Mouse (Mus musculus) kidney, postnatal 36 days (tissue): ENCODE data around the gene Gdpd5.

ENCODE experiments used
- DNase-seq, 2 experiments: peaks; one replicate each; pipeline ENCODE4 v3.0.0; 2021 to 2022; ENCODE audit warnings: mixed read lengths in 2 of 2

Gdpd5 gene

DNA sequence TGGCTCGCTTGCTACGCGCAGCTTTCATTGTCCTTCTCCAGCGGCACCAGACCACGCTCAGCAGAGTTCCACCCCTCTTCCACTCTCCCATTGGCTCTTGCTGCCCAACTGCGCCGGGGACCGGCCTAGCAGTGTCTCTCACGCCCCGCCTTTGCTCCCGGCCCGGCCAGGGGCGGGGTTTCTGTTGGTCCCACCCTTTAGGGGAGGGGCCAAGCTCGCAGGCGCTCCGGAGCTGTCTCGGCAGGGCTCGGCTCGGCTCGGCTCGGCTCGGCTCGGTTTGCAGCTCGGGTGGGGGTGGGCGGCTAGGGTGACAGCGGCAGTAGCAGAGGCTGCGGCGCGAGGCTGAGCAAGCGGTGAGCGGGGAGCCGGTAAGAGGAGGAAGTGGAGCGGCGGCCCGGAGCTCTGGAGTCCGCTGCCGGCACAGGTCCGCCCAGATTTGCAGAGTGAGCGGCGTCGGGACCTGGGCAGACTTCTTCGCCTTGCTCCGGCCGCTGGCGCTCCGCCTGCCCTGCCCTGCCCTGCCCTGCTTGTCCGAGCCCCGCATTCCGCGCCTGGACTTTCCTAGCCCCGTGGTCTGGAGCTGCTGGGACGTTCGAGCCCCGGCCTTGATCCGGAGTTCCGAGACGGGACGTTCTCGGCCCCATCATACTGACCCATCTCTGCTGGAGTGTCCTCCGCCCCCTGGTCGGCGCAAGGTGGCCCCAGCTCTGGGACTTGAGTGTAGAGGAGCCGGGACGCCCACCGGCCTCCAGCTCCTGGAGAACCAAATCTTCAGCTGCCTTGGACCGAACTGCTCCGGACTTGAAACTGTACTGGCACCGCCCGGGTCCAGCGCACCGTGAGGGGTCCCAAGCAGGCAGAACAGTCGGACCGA lies at the start of gene Gdpd5:
Gdpd5 (plus strand) TSS at position 201 of the 874 bp plus-strand sequence.
- DNase-seq: peak; percentile 98 to 100

DNA sequence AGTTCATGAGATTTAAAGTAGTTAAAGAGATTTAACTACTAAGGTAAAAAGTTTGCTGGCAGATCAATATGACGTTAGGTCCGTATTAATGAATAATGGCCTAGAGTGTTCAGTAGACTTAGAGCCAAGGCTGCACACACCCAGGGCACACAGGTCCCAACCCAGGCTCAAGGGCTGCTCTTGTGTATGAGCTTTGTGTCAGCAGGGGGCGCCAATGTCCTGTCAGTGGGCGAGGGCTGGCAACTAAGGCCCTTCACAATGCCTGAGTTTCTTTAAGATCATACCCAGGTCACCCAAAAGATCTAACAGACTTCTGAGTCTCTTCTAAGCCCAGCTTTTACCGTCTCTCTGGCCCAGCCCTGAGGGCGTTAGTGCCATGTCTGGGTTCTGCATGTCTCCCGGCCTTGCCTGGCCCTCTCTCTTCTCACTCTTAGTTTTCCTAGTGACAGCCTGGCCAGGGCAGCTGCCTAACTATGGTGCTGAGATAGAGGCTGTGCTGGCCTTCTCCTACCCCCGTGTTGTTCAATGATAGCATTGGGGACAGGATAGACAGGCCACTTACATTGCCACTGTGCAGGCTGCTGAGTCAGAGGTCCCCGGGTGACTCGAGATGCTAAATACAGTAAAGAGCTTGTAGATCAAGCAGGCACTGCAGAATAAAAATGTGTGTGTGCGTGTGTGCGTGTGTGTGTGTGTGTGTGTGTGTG lies 48.3 kb upstream of the Gdpd5 start:
- DNase-seq: peak; percentile 85 to 96

DNA sequence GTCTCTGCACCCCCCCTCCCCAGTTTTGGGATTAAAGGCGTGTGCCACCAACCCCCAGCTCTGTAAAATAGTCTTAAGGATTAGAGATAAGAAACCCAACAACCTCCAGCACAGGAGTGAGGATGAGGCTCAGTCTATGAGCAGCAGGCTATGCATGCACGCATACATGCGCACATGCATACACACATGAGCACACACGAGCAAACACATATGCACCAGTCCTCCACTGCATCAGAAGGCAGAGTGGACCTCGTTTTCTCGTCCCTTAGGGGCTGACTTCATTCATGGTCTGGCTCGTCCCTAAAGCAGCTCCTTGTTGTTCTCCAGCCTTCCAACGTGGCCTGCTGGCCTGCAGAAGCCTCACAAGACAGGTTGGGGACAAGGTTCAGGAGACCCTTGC lies 40.5 kb upstream of the Gdpd5 start:
- no peak for DNase-seq

DNA sequence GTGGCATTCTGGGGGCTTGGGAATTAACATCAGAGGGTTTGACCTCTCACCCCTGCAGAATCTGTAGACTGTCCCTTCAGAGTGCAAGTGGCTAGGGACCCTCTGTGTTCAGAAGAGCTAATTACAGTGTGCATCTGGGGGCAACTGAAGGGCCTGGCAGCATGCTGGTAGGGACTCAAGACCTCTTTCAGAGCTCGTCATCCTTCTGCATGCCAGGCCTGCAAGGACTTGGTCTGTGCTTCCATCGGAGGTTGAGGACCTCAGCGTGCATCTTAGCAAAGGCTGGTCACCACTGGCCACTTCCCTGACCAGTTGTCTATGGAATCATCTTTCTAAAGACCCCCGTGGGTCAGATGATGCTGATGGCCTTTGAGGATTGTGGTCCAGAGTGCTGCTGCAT lies 37.6 kb upstream of the Gdpd5 start:
- DNase-seq: no peak

DNA sequence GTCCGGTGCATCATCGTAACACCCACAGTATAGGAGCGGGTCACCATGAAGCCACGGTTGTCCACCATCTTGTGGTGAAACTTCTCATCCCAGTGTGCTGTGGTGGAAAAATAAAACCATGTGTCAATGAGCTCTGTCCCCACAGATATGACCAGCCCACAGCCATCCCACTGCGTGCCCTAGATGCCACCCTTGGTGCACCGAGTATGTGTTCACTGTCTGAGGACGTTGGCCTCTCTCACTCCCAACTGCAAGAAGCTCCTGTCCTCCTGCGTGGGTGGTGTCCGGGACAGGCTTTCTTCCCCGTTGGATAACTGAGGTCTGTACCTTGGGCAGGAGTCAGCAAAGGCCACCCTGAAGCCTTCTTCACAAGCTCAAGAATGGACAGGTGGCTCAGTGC lies 33.9 kb upstream of the Gdpd5 start:
- no peak for DNase-seq

DNA sequence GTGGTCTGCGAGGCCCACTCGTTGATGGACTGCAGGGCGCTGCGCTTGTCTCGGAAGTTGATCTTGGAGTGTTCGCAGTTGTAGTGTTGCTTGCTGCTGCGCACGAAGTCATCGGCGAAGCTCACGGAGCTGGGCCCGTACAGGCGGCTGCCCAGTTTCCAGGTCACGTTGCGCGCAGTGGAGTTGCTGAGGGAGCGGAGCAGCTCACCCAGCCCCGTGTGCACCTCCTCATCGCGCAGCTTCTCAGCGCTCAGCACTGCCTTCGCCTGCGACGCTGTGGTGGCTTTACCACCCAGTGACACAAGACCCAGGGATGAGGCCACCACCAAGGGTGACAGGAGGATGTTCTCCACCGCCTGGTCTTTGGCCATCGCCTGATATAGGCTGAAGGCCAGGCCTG lies 32.3 kb upstream of the Gdpd5 start:
- DNase-seq: no peak

DNA sequence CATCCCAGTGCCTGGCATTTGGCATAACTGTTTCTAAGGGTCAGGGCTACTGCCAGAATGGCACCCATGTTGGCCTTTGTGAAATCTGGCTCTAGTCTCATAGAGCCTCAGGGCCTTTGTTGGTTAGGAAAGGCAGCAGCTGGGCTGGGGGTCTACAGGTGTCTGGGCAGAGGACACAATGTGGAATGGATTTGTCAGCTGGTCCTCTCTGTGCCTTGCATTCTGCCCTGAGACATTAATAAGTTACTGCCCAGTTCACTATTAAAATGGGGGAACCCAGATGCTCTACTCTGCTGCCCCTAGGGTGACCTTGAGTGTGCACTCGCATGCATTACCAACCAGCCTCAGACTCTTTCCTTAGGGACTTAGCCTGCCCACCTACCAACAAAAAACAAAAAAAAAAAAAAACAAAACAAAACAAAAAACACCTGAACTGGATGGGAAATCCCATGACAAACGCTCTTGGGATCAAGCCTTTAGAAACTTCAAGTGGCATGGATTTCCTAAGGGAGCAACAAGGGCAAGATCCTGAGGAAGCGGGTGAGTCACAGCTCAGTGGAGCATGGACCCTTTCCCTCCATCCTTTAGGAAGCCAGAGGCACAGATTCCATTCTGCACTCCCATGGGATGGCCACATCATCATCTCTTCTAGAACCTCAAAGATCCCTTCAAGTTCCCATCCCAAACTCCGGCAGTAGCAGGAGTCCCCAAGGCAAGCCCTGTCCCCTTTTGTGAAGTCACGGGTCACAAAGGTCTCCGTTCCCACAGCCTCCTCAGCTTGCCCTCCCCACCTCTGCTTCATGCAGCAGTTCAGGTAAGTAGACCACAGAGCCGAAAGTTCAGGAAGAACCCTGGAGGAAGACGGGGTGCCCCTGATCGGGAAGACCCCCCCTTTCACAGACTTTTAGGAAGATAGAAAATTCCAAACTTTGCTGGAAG lies 31.2 kb upstream of the Gdpd5 start:
- peak; percentile 33 to 37 for DNase-seq

DNA sequence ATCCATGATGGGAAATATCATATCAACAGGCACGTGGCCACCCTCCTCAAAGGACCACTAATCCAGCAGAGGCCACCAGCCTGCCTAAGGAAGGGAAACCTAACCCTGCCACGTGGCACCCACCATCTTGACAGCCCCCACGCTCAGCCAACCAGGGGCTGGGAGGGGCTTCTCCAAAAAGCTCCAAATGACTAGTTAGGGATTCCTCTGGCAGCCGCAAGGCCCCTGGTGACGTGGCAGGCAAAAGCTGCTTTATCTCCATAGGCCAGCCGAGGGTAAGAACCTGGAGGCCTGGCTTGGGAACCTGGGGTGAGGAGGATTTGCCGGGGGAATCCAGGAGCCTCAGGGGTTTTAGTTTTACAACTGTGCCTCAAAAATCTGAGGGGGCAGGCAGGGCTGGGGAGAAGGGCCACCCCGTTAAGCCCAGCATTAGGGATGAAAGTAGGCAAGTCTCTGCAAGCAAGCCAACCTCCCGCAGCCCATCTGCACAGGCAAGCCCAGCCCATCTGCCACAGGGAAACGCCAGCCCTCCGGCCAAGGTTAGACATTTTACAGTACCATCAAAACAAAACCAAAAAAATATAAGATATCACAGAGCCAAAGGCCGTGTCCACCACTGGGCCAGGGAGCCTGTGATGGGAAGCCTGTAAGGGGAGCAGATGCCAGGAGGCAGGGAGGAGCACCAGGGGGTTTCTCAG lies 30.0 kb upstream of the Gdpd5 start:
- peak in 1 of 2 experiments; percentile 41 for DNase-seq

DNA sequence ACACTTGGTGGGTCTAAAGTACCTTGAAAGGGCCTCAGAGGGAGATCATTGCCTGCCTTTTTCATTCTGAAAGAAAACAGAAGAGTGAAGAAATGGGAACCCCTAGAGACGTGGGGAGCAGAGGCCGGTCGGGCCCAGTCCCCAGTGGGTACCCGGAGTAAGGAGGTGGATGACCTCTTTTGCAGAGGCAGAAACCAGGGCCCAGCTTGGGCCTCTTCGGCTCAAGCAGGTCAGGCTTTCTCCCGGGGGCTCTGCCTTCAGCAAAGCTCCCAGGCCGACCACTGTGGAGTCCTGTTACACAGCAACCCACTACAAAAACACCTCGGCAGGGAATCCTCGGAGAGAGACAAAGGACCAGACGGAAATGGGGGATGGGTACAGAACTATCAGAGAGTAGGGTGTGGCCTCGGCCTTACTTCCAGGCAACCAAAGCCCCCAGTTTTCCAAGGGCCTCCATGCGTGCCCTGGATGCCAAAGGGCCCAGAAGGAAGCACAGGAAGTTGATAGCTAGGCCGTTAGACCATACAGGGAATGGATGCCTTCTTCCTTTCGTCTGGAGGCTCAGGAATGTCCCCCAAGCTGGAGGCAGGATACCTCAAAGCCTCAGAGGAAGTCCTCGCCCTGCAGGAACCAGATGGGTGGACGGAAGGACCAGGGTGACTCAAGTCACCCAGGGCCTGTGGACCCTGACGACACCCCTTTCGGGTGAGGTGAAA lies 29.3 kb upstream of the Gdpd5 start:
- peak; percentile 37 to 50 for DNase-seq

DNA sequence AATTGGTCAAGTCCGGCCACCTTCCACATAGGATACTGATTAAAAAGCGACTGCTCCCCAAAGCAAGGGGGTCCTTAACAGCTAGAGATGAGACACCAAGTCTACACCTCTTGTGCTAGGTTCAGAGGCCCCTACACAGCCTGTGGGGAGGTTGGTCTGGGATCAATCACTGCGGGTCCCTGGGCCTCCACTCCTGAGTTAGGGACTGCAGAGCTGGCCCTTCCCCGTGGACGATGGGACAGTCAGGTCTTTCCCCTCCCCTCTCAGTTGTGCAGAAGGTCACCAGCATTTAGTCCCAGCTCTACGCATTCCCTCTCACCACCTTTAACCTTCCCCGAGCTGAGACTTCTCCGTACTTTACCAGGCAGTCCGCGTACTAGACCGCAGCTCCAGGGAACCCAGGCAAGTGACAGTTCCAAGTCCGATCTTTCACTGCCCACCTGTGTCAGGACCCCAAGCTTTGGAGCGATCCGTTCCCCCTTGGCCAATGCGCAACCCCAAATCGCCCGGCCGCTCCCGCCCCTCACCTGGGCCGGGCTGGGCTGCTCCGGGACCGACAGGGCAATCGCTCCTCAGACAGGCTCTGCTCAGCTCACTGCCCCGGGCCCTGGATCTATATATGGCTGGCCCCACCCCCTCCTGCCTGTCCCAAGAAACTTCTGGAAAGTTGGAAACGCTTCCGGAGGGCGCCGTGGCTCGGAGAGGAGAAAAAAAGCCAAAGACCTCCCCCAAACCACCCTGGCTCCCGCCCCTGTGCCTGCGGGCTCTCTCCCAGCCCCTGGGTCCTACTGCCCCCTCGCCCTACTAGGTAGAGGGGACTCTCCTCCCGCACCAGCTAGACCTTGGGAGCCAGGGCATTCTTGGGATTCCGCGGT lies 28.5 kb upstream of the Gdpd5 start, which contains the start of gene Serpinh1:
Serpinh1 (minus strand) TSS at position 714 of the 875 bp plus-strand sequence.
- peak; percentile 92 to 93 for DNase-seq

DNA sequence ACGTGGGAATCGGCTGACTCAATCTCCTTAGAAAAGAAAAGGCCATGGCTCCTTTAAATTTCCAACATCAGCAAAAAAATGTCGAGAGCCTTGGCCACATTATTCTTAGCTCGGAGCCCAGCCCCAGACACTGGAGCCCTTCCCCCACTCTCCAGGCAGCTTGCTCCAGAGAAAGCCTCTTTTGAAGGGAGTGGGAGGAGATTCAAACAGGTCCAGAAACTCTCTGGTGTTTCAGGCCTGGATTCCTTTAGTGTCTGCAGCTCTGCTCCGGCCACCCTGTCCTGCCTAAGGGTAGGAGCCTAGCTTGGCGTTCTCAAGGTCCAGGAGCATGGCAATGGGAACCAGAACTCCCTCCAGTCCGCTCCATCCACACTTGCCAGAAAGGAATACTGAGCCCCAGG lies 25.5 kb upstream of the Gdpd5 start:
- peak; percentile 85 for DNase-seq

DNA sequence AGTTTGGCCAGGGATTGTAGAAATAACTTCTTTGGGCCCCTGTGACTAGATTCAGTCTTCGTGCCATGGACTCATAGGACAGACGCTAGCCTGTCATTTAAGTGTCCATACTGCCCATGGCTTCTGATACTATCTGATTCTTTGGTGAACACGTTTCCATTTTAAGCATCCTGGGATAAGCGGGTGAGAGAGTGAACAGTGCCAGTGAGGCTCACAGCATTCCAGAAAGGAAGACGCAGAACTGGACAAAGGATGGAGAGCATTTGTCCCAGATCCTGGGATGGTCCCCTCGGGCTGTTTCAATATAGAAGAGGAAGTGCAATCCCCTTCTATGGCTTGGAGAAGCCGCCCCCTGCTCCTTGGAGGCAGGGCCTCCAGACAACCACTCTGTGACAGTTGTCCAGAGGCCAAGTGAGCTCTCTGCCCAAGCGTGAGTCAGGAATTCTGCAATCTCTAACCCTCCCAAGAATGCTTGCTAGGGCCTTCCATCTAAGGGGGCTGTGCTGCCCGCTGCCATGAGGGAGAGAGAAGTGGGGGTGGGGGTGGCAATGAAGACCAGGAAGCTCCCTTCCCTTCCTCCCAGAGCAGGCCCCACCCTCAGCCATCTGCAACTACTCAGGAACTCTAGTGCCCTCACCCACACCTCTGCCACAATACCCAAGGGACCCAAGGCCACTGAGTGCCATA lies 24.8 kb upstream of the Gdpd5 start:
- peak in 1 of 2 experiments; percentile 18 for DNase-seq

DNA sequence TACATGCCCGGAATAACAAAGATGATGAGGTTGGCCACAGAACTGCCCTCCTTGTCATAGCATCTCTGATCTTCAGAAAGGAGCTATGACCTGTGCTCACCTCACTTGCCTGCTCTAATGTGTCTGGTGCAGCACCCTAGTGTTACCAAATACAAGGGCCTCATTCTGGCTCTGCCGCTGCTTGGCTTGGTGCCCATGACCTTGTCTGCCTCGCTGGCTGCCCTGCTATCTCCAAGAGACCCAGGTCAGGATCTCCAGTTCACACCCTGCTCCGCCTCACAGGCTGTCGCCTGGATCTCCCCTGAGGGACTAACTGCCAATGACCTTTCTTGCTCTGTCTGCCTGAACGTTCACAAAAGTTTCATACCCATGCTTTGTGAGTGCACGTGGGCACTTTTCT lies 24.0 kb upstream of the Gdpd5 start:
- DNase-seq: peak in 1 of 2 experiments; percentile 67

DNA sequence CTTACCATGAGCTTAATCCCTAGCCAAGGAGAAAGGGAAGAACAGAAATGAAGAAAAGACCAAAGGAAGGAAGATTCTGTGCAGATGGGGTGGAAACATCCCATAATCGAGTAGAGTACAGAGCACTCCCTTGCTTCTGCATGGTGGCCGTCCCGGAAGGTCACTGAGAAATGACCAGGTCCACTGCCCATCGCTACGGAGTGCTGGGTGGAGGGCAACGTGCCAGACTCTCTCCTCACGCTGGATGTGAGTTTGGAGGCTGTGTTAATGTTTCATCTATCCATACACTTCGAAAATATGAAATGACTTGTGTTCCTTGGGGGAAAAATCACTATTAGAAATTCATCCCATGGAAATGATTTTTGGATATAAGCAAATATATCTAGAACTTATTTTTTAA lies 22.8 kb upstream of the Gdpd5 start:
- peak in 1 of 2 experiments; percentile 69 for DNase-seq

DNA sequence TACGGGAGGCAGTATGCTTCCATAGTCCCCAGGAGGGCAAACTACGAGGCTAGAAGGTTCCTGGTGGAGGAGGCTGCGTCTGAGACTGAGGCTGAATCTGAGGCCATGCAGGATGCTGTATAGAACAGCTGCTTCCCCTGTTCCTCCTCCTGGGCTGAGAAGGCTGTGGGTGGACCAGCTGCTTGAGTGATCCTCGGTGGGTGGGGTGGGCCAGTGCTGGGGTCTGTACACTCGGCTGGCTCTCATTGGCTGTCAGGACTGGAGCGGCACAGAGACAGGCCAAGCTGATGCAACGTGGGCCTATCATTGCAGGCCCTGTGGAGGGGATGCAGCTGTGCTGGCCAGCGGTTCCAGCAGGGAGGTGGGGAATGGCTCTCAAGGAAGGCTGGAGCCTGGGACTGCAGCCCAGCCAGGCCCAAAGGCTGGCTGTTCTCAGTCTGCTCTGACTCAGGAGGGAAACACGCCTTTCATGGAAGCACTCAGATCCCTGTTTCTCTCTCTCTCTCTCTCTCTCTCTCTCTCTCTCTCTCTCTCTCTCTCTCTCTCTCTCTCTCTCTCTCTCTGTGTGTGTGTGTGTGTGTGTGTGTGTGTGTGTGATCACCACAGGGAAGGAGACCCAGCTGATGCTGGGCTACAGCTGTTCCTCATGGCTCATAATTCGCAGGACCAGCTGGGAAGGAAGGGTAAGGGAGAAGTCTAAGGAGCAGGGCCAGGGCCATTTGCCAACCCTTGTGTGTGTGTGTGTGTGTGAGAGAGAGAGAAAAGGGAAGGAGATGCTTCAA lies 21.0 kb upstream of the Gdpd5 start:
- DNase-seq: peak; percentile 68 to 80

DNA sequence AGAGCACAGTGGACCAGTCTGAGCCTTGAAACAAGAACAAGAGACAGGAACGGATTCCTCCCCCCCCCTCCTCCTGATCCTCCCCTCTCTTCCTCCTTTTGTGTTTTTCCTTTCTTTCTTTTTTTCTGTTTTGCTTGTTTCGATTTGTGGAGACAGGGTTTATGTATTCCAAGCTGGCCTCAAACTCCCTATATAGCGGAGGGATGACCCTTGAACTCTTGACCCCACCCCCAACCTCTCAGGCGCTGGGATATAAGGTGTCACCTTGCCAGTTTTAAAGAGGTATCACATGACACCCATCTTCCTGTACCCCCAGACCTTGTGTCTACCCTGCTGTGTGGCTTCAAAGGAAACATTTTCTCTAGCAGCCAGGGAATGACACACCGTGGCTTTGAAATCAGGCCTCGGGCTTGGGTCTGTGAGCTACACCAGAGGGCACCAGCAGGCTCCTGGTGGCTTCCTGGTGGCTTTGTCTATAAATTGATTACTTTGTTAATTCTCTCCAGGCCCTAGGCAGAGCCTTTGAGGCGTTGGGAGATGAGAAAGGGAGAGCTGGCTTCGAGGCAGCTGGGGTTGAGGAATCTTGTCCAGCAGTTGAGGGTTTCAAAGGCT lies 20.3 kb upstream of the Gdpd5 start:
- no peak for DNase-seq

DNA sequence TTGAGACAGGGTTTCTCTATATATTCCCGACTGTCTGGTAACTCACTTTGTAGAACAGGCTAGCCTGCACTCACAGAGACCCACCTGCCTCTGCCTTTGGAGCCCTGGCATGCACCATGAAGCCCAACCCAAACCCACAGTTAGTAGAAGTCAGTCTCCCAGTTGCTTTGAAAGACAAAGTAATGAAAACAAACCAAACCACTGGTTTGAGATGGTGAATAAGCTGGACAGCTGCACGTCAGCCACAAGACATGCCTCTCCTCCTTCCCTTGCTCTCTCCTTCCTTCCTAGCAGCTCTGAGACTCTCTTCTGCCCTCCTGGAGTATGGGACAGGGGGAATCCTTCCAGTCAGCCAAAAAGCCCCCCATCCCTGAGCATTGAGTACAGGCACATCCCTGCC lies 19.1 kb upstream of the Gdpd5 start:
- DNase-seq: no peak

DNA sequence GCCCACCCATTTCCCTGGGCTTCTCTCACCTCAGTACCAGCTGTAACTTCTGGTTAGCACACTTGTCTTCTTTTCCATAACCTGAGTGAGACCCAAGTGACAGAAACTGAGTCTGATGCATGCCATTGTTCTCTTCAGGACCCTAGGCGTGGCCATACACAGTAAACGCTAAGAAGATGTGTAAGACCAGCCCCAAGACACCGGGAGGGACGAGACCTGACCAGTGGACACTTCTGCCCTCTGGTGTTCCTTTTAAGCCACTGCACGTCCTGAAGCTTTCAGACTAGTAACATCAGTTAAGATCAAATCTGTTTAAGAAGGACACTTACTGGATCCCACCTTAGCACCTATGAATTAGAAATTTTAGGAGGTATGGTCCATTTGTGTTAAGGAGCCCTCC lies 16.1 kb upstream of the Gdpd5 start:
- DNase-seq: peak; percentile 80 to 85
